Mouse (Mus musculus): ENCODE results near the gene Cog3. TPM values are rescaled to one million over a fixed set of nuclear protein-coding genes. Genes with fewer than 3 reads are reported as not detected.
"Not testable (repeated sequence)": the region's sequence is repeated elsewhere in the genome, so short reads cannot be mapped to it uniquely, and the experiment has no call there.

Gene Cog3
- polyA plus RNA-seq, 1 experiment from 2014 or later: 19.2 TPM

DNA sequence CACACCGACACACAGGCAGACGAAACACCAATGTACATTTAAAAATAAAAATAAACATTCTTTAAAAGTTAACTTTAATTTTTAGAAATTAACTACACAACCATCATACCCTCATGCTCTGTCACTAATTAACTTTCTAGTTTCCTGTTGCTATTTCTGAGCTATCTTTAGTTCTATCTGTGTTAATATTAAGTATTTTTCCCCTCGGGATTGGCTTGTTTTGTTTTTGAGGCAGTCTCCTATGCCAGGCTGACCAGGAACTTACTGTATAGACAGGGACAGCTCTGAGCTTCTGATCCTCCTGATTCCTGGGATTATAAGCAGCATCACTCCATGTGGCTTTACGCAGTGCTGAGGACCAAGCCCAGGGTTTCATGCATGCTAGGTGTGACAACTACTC lies 25.6 kb upstream of the Cog3 start:
- no peak for DNase-seq (ENCODE audit: low spot score)
- Histone ChIP-seq H3K4me3 (no peak overlapping the region), H3K9me3 (replicated peaks) (no peaks in the 10 kb centered on the region), H3K27ac (replicated peaks) (no peak overlapping the region), H3K27me3 (ENCODE audit: low read depth, poor library complexity, severe bottlenecking) (no peaks in the 10 kb centered on the region), H3K4me1 (no peaks in the 10 kb centered on the region), H3K36me3 (peaks cover 49% of the 10 kb centered on the region)
- WGBS: 92% methylated on average over 4 of the region's 4 CpGs

DNA sequence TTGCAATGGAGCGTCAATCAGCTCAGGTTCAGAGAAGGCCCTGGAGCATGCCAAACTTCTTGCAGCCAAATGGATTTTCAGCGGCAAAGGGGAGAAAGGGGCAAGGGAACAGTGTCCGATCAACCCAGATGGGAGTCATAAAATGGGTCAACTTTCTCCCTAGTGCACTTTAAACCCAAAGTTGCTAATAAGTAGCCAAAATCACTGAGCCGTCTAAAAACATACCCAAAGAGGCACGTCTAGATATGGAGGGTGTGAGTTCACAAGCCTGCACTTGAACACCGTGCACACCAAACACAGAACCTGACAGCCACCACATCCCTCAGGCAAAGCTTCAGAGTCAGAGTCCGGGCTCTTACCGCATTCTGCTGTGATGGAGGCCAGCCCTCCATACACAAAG lies 22.3 kb upstream of the Cog3 start:
- peaks cover 70% of the 10 kb centered on the region for H3K36me3 ChIP-seq
- WGBS: 92% methylated on average over 8 of the region's 8 CpGs

DNA sequence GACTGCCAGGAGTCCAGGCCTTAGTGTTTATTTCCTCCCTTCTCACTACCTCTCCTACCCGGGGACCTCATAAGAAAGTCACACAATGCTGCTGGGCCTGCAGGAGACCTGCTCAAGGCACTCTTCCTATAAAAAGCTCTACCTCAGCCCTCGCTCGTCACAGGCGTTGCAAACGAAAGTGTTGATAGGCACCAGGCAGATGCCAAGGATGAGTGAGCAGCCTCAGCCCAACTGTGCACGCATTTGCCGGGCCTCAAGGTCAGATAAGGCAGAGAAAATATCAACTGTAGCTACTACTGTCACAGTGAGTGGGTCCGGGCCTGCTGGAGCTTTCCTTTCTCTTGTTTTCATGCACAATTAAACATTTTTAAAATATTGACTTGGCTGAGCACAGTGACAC lies 19.1 kb upstream of the Cog3 start:
- H3K27me3 ChIP-seq (ENCODE audit: low read depth, poor library complexity, severe bottlenecking): no peaks in the 10 kb centered on the region
- no peak overlapping the region for H3K27ac ChIP-seq (replicated peaks)
- DNase-seq (ENCODE audit: low spot score): no peak
- no peaks in the 10 kb centered on the region for H3K4me1 ChIP-seq
- WGBS: 91% methylated on average over 8 of the region's 8 CpGs
- peaks cover 83% of the 10 kb centered on the region for H3K36me3 ChIP-seq
- no peaks in the 10 kb centered on the region for H3K9me3 ChIP-seq (replicated peaks)
- H3K4me3 ChIP-seq: no peak overlapping the region

More for the DNA sequence above, 22.3 kb upstream of the Cog3 start:
- Histone ChIP-seq H3K27ac (replicated peaks) (no peak overlapping the region), H3K27me3 (ENCODE audit: low read depth, poor library complexity, severe bottlenecking) (no peaks in the 10 kb centered on the region), H3K9me3 (replicated peaks) (no peaks in the 10 kb centered on the region), H3K4me1 (no peaks in the 10 kb centered on the region), H3K4me3 (no peak overlapping the region)
- DNase-seq (ENCODE audit: low spot score): no peak

DNA sequence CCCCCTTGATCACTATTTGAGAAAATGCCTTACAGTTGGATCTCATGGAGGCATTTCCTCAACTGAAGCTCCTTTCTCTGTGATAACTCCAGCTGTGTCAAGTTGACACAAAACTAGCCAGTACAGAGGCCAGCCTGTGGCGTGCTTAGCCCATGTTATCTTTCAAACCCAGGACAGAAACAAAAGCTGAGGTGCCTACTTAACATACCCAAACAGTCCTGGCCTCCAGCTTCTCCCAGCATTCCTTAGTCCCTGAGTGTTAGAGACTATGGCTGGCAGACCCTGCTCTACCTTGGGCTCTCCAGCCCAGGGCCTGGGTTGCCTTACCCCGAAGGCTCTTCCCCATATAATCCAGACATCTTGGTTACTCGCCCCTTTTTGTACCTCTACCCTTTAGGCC lies 18.1 kb upstream of the Cog3 start:
- not testable (repeated sequence) for H3K27me3 ChIP-seq (ENCODE audit: low read depth, poor library complexity, severe bottlenecking); DNase-seq (ENCODE audit: low spot score); H3K4me3 ChIP-seq; H3K9me3 ChIP-seq (replicated peaks); H3K4me1 ChIP-seq; H3K27ac ChIP-seq (replicated peaks)
- peaks cover 80% of the 10 kb centered on the region for H3K36me3 ChIP-seq
- 85% methylated on average over 3 of the region's 3 CpGs for WGBS

DNA sequence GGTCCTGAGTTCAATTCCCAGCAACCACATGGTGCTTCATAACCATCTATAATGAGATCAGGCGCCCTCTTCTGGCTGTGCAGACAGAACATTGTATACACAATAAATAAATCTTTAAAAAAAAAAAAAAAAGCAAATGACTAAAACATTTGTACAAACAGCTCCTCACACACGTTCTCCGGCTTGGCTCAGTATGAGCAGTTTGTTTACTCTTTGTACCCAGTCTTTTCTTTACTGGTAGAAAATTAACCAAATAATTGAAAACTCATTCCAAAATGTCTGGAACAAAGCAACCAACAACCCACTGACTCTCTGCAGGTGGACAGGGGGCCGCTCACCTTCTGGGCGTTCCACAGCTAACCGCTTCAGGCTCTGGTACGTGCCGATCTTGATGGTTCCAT lies 16.8 kb upstream of the Cog3 start:
- Histone ChIP-seq H3K9me3 (replicated peaks) (no peaks in the 10 kb centered on the region), H3K4me3 (no peak overlapping the region), H3K27me3 (ENCODE audit: low read depth, poor library complexity, severe bottlenecking) (no peaks in the 10 kb centered on the region), H3K27ac (replicated peaks) (no peak overlapping the region), H3K36me3 (peaks cover 79% of the 10 kb centered on the region), H3K4me1 (peaks cover 5% of the 10 kb centered on the region)
- no peak for DNase-seq (ENCODE audit: low spot score)
- 92% methylated on average over 8 of the region's 8 CpGs for WGBS

DNA sequence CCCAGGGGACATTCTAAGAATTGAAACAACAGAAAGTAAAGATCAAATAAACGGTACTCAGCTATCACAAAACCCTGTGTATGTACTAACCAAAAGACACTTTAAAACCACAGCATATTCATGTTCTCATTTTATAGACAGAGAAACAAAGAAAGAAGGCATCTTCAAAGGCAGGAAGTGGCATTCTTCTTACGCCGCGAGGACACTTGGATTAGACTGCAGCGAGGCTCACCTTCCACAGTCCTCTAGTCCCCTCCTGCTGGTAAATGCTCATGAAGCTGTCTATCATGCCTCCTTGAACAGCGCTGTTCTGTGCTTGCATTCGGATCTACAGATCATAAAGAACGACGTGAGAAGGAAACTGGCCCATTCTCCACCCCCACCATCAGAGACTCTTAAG lies 15.0 kb upstream of the Cog3 start:
- H3K27ac ChIP-seq (replicated peaks): no peak overlapping the region
- WGBS: 93% methylated on average over 9 of the region's 9 CpGs
- no peak overlapping the region for H3K4me3 ChIP-seq
- peaks cover 5% of the 10 kb centered on the region for H3K4me1 ChIP-seq
- no peak for DNase-seq (ENCODE audit: low spot score)
- H3K36me3 ChIP-seq: peaks cover 76% of the 10 kb centered on the region
- no peaks in the 10 kb centered on the region for H3K9me3 ChIP-seq (replicated peaks)
- H3K27me3 ChIP-seq (ENCODE audit: low read depth, poor library complexity, severe bottlenecking): no peaks in the 10 kb centered on the region

DNA sequence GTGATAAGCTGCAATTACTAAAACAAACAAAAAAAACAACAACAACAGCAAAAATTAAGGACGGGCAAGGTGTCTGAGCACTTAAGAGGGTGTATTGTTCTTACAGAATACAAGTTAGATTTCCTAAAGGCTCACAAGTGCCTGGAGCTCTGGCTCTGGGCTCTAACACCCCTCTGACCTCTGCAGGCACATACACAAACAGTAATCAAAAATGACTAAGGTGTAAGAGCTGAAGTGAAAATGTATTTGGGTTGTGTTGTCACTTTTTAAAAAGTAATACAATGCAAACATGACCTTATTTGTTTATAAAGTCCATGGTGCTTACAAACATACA lies 13.9 kb upstream of the Cog3 start:
- H3K27me3 ChIP-seq (ENCODE audit: low read depth, poor library complexity, severe bottlenecking): no peaks in the 10 kb centered on the region
- DNase-seq (ENCODE audit: low spot score): no peak
- WGBS: 10% methylated on average over 1 of the region's 1 CpGs
- no peak overlapping the region for H3K27ac ChIP-seq (replicated peaks)
- H3K4me1 ChIP-seq: peaks cover 5% of the 10 kb centered on the region
- peaks cover 75% of the 10 kb centered on the region for H3K36me3 ChIP-seq
- H3K9me3 ChIP-seq (replicated peaks): no peaks in the 10 kb centered on the region
- no peak overlapping the region for H3K4me3 ChIP-seq

DNA sequence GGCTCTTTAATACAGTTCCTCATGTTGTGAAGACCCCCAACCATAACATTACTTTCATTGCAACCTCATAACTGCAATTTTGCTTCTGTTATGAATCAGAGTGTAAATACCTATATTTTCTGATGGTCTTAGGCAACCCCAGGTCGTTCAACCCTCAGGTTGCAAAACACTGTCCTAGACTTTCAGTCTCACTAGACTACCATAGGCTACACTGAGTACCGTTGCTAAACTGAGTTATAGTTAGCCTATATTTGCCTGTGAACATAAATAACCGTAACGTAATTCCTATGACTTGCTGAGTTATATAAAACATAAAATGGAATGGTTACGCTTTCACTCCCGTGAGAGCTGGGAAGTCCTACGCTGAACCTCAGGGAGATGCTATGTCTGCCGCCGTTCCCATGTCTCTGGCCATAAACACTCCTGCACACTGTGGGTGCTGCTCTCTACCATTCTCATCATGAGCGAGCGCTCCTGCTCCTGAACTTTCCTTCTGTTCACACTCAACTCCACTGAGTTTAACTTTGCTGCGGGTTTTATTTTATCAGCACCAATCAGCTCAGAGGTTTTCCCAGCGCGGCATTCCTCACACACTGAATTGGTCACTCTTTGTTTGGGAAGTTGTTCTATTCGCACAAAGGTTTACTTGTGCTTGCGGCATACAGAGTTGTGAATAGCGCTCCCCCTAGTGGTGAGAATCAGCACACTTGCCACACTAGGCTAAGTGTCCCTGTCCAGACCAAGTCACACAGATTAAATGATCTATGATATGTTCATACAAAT lies 13.4 kb upstream of the Cog3 start:
- Histone ChIP-seq H3K4me1 (peaks cover 5% of the 10 kb centered on the region), H3K9me3 (replicated peaks) (no peaks in the 10 kb centered on the region), H3K27me3 (ENCODE audit: low read depth, poor library complexity, severe bottlenecking) (no peaks in the 10 kb centered on the region), H3K4me3 (no peak overlapping the region), H3K36me3 (peaks cover 75% of the 10 kb centered on the region), H3K27ac (replicated peaks) (peak overlapping the region; percentile 85)
- 60% methylated on average over 17 of the region's 17 CpGs for WGBS
- DNase-seq (ENCODE audit: low spot score): peak; percentile 80

DNA sequence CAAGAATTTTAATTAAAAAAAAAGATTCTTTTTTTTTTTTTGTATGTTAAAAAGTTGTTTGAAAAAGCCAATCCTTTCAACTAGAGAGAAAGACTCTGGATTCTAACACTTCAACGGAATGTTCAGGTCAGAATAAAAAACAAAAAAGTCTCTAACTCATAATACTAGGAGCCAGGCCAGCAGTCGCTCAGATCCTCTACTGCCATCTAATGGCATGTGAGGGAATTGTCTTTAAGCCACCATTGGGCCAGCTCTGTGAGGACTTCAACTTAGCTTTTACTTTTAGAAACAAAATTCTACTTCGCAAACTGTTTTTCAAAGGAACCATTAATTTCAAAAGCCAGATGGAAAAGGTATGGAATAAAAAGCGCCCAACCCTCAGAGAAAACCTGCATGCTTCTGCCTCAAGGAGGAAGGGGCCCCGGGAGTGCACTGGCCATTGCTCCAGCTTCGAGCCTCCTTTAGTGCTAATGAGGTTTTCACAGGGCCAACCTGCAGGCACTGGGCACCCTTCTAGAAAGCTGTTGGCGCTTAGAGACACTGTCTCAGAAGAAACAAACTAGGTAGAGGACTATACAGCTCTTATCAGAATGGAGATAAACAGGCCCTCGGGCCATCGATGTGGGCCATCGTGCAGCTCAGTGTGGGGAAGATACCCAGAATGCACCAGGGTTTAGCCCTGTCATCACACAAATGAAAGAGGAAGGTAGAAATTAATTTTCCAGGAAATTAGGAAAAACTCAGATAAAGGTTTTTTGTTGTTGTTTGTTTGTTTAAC lies 6.9 kb upstream of the Cog3 start:
- H3K9me3 ChIP-seq (replicated peaks): no peaks in the 10 kb centered on the region
- 65% methylated on average over 10 of the region's 10 CpGs for WGBS

DNA sequence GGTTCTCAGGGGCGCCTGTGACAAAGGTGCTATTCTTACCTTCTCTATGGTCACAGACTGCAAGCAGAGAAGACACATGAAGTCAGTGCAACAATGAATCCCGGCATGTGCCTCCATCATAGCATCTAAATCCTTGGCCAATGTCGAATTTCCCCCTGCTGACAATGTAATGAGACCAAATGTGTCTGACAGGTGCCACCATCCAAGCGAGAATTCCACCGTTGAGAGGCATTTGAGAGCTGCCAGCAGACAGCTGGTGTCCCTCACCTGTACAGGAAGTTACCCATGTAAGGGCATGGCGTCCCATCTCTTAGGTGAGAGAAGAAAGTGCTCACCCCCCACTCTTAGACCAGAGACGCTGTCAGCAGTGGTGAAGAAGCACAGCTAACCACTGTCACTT lies 4.1 kb upstream of the Cog3 start:
- no peaks in the 10 kb centered on the region for H3K9me3 ChIP-seq (replicated peaks)
- no peak overlapping the region for H3K4me3 ChIP-seq
- DNase-seq (ENCODE audit: low spot score): no peak
- H3K36me3 ChIP-seq: peaks cover 26% of the 10 kb centered on the region
- 79% methylated on average over 7 of the region's 7 CpGs for WGBS
- peaks cover 7% of the 10 kb centered on the region for H3K4me1 ChIP-seq
- peaks cover 26% of the 10 kb centered on the region for H3K27me3 ChIP-seq (ENCODE audit: low read depth, poor library complexity, severe bottlenecking)
- H3K27ac ChIP-seq (replicated peaks): no peak overlapping the region

More for the DNA sequence above, 6.9 kb upstream of the Cog3 start:
- H3K27me3 ChIP-seq (ENCODE audit: low read depth, poor library complexity, severe bottlenecking): peaks cover 22% of the 10 kb centered on the region
- H3K27ac ChIP-seq (replicated peaks): no peak overlapping the region
- H3K4me1 ChIP-seq: no peaks in the 10 kb centered on the region
- DNase-seq (ENCODE audit: low spot score): no peak
- H3K4me3 ChIP-seq: no peak overlapping the region
- H3K36me3 ChIP-seq: peaks cover 44% of the 10 kb centered on the region

DNA sequence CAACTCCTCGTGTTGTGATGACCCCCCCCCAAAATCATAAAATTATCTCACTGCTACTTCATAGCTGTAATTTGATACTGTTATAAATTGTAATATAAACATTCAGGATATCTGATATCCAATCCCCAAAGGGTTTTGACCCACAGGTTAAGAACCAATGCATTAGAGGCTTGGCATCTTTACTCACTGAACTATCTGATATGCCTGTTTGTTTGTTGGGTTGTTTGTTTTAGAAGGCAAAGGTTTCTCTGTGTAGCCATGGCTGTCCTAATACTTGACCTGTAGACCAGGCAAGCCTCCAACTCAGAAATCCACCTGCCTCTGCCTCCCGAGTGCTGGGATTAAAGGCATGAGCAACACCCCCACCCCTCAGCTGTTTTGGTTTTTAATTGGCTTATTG lies 3.5 kb upstream of the Cog3 start:
- no peak overlapping the region for H3K4me3 ChIP-seq
- DNase-seq (ENCODE audit: low spot score): no peak
- 90% methylated on average over 2 of the region's 2 CpGs for WGBS
- H3K4me1 ChIP-seq: peaks cover 13% of the 10 kb centered on the region
- H3K36me3 ChIP-seq: peaks cover 20% of the 10 kb centered on the region
- peaks cover 26% of the 10 kb centered on the region for H3K27me3 ChIP-seq (ENCODE audit: low read depth, poor library complexity, severe bottlenecking)
- H3K27ac ChIP-seq (replicated peaks): no peak overlapping the region
- no peaks in the 10 kb centered on the region for H3K9me3 ChIP-seq (replicated peaks)

DNA sequence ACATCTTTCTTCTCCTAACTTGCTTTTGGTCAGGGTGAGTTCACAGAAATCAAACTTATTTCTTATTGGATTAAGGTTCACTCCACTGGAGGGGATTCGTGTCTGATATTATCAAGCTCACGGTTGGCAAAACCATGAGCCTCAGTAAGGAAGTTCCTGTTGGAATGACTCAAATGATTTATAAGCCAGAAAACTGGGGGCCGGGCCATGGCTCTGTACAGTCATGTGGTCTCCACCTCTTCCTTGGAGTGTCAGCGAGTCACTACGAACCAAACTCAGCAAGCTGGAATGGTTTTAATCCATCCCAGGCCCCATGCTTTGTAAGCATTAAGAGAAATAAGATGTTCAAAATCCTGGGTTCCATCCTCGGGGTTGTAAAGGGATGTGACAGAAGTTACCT lies 2.7 kb upstream of the Cog3 start:
- peaks cover 21% of the 10 kb centered on the region for H3K4me1 ChIP-seq
- peaks cover 26% of the 10 kb centered on the region for H3K27me3 ChIP-seq (ENCODE audit: low read depth, poor library complexity, severe bottlenecking)
- no peaks in the 10 kb centered on the region for H3K9me3 ChIP-seq (replicated peaks)
- H3K27ac ChIP-seq (replicated peaks): no peak overlapping the region
- 90% methylated on average over 6 of the region's 6 CpGs for WGBS
- no peak for DNase-seq (ENCODE audit: low spot score)
- no peak overlapping the region for H3K4me3 ChIP-seq
- H3K36me3 ChIP-seq: peaks cover 11% of the 10 kb centered on the region

DNA sequence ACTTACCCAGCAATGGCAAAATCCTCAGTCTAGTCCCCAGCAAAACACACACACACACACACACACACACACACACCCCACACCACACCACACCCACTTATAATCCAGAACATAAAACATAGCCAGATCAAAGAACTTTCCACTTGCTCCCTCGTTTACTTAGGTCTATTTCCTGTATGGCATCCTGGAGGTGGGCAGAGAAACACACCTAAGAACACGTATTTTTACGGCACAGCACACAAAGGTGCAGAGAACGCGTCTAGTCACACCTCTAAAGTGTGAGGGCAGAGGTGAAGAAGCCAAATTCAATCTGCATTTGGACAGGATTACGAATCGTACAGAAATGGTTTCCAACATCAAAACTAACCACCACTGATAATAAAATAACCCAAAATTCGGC lies 1.1 kb downstream of the Cog3 start:
- Histone ChIP-seq H3K27ac (replicated peaks) (no peak overlapping the region), H3K9me3 (replicated peaks) (no peaks in the 10 kb centered on the region), H3K36me3 (0 out of 2 replicates have a peak, but pooled peaks cover 3% of the 10 kb centered on the region), H3K4me3 (peak overlapping the region; percentile 100), H3K27me3 (ENCODE audit: low read depth, poor library complexity, severe bottlenecking) (peaks cover 22% of the 10 kb centered on the region), H3K4me1 (peaks cover 31% of the 10 kb centered on the region)
- 82% methylated on average over 8 of the region's 8 CpGs for WGBS
- DNase-seq (ENCODE audit: low spot score): no peak

Measured in midbrain, embryonic 10.5 days (tissue).